Mouse (Mus musculus): ENCODE results near the gene Ifi203.
"Not testable (repeated sequence)": the region's sequence is repeated elsewhere in the genome, so short reads cannot be mapped to it uniquely, and the experiment has no call there.

The Ifi203 gene

DNA sequence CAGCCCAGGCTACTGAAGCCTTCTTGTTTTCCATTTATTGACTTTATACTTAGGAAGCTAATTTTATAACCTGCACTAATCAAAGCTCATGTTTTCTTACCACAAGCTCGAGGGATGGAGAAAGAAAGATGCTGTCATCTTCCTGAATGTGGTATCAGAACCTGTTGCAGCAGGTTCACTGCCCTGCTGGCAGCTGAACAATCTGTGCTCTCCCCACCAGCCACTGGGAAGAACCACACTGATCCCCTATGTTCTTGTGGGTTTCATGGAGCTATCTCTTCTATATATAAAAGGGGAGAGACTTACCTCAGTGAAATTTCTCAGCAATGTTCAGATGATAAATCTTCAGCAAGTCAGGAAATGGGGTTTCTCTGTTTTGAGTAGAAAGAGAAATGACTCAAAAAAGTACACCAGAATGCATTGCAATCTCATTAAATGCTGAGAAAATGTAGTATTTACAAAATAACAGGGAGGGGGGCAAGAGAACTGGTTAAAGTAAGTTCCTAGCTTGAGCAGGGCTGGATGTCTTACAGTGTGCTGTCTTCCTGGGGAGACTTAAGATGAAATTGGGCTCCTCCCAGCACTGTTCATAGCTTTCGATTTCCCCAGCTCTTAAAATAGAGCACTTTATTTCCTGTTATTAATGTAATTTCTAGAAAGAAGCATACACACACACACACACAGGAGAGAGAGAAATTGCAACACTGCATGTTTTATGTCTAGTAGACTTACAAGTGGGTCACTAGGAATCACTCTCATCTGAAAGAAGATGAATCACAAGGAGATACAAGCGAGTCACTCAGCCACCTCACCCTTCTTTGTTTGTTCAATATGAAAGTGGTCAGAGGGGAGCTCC lies at the start of gene Ifi203, which contains the start of gene Mndal:
Gene Ifi203, minus strand, starts transcription at position 749 of the 856 bp plus-strand sequence.
Gene Mndal, minus strand, starts transcription at position 568 of the 856 bp plus-strand sequence.
- DNase-seq (ENCODE audit: low read depth, low spot score), result not testable (repeated sequence)

DNA sequence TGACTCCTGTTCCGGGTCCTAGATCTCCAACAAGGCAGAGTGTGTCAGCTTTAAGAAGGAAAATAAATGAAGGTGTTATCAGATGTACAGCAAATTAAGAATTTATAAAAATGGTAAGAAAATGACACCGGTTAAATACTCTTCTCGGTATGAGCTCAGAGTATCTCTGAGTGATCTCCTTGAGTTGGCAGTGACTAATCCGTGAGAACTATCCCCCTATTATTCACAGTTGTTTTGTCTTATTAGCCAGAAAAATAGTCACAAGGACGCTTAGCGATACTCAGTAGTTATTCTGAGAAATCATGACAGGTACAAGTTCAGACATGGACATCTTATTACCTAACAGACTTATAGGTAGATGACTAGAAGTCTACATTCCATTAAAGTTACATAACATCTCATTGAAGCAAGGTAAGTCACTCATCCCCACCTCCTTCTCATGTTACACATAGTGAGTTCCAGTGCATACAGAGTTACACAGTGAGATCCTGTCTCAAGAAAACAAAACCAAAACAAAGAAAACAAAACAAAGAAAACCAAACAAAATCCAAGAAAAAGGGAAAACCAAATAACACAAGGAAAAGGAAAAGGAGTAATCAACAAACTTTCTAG lies 40.3 kb upstream of the Ifi203 start, which contains the start of gene Ifi202b:
Gene Ifi202b, minus strand, starts transcription at position 51 of the 612 bp plus-strand sequence.
- DNase-seq (ENCODE audit: low read depth, low spot score), result not testable (repeated sequence)

DNA sequence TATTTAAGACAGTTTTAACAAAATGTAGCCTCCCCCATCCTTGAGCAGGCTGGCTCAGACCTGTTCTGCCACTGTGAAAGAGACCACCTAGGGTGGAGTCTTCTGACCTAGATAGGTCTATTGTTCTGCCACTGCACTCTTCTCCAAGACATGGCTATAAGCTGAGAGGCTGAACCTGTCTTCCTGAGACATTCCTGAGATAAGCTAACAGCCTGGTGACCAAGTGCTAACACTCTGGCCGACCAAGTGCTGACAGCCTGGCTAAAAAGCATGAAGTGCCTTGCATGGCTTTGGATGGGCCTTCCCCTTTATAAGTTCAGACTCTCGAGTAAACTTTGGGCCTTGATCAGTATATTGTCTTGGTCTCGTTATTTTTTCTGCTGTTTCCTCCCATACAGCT lies 38.6 kb upstream of the Ifi203 start:
- DNase-seq (ENCODE audit: low read depth, low spot score), result not testable (repeated sequence)

DNA sequence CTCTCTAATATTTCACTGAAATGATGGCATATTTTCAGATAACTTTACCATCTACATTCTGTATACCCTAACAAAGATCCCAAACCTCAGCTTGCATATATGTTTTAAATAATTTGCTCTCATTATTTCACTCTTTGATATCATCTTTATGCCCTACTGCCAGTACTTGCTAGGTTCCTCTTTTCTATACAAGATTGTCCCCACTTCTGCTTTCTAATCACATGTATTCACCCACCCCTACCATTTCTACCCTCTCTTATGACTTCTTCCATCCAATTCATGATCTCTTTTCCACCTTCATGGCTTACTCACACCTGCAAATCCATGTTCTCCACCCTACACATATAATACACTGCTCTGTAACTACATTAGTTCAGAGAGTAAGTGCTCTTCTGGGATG lies 35.1 kb upstream of the Ifi203 start:
- no peak for DNase-seq (ENCODE audit: low read depth, low spot score)

DNA sequence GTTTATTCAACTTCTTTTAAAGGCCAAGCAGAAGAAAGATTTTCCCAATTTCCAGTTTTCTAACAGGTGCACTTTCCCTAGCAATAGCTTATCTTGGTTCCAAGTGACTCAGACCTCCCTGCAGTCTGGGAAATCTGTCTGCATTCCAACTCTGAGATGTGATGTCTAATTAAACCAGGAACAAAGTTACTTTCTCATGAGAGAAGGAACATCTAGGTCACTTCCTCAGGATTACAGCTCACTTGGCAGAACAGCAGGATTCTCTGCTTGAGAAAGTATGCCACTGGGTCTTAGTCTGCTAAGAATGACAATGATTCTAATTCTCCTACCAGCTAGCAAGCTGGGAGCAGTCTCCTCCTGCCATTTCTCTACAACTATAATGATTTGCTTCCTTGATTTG lies 30.6 kb upstream of the Ifi203 start:
- DNase-seq (ENCODE audit: low read depth, low spot score), result no peak

DNA sequence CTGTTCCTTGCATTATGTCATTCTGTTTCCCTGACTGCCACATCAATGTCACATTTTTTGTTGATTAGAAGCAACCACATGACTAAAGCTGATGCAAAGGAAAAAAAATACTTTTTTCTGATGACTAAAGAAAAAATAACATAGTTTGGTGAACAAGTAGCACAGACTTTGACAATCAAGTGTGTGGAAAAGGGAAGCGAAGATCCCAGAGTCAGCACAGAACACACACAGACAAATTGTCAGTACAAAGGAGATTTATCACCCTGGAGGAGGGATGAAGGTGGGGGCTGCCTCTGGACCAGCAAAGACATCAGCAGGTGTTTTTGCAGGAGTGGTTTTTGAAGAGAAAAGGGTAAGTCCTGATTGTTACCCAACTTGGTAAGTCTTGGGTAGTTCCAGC lies 19.0 kb upstream of the Ifi203 start:
- not testable (repeated sequence) for DNase-seq (ENCODE audit: low read depth, low spot score)

DNA sequence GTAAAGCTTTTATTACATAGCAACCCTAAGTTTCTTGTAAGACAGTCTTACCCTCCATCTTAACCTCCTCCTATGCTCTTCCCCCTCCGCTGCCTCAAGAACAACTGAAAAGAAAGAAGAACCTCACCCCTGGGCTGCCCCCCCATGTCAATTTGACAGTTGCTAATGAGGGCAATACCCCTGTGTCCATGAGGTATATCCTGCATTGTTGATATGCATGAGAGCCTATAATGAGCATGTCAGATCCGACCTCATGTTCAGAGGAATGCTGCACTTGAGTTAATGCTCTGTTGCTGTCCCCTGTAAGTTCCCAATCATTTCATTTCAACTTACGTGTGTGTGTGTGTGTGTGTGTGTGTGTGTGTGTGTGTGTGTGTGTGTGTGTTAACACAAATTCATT lies 17.5 kb upstream of the Ifi203 start:
- not testable (repeated sequence) for DNase-seq (ENCODE audit: low read depth, low spot score)

DNA sequence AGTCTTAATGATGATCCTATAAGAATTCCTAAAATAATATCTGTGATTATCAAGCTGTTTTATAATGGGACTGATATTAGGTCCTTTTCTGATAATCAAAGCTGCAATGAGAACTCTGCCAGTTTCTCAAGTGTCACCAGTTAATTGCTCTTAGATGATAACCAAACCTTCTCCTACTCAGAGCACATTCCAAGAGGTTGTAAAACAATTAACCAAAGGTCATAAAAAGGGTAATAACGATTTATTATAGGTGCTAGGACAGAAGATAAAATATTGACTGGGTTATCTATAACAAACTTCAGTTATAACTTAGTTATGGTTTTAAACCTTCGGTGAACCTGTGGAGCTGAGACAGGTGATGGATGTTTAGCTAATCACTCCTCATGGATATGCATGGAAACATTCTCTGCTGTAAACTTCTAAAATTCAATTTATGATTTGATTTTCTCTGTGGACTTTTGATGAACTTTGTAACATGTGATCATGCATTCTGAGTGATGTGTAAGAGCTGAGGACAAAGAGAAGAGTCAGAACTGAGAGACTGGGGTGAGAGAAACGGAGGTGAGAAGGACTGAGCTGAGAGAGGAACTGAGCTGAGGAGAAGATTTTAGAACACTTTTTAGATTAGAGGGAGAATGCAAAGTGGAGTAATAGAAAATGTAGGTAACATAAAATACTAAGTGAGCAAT lies 13.5 kb upstream of the Ifi203 start:
- DNase-seq (ENCODE audit: low read depth, low spot score), result not testable (repeated sequence)

DNA sequence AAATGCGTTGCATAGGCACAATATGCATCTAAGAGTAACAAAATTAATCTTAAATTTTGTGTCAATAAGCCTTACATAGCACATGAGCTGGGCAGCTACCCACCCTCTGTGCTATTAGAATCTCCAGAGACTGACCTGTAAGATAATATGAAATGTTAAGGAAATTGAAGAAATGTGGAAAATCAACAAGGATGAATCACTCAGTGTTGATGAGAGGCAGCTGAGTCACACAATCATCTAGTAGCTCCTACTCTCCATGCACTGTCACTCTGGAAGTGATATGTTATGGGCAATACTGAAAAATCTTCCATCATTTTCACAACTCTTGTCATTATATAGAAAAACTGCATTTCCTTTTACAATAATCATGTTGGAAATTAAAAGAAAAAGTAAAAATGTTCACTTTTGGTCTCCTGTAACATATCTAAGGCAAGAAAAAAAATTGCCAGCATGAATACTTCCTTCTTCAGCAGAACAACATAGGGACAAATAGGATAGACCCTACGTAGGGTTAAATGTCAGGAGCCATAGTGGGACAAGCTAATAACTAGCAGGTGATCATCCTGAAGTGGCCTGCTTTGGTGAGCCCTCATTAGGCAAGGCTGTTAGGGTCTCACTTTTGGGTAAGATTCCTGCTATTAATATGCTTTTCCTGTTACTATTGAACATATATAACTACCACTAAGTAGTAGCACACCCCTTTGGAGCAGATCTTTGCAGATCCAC lies 12.8 kb upstream of the Ifi203 start:
- DNase-seq (ENCODE audit: low read depth, low spot score), result no peak

DNA sequence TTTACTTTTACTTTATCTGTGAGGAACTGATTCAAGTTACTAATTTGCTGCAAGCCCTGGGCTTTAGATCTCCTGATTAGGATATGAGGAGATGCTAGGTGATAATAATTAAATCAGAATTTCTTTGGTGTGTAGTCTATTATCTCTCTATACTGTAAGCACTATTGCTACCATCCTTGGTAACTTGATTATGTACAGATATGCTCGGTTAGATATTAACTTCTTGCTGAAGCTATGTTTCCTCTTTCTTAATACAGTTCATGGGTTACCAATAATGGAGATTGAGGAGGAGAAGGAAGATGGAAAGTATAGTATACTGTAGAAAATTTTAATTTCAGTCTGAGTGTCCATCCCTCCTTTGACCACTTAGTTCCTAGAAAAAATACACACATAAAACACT lies 11.1 kb upstream of the Ifi203 start:
- no peak for DNase-seq (ENCODE audit: low read depth, low spot score)

DNA sequence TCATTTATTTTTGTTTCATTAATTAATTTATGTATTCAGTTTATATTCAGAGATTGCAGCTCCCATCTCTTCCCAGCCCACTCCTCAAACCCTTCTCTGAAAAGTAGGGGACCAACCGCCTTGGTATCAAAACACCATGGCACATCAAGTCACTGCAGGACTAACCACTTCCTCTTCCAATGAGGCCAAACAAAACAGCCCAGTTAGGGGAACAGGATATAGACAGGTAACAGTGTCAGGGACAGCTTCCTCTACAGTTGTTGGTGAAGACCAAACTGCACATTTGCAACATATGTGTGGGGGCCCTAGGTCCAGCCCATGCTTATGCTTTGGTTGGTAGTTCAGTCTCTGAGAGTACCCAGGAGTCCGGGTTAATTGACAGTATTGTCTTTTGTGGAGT lies 6.6 kb upstream of the Ifi203 start:
- DNase-seq (ENCODE audit: low read depth, low spot score), result not testable (repeated sequence)

DNA sequence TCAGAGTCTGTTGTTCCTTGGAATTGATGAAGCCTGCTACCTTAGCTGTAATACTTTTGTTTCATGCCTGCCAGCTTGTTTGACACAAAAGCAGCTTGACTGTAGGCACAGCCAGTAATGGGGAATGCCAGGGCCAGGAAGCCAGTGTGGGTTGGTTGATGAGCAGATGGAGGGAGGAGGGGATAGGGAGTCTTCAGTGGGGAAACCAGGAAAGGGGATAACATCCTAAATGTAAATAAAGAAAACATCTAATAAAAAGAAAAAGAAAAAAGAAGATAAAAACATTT lies 251 bp upstream of the Ifi203 start:
- not testable (repeated sequence) for DNase-seq (ENCODE audit: low read depth, low spot score)

DNA sequence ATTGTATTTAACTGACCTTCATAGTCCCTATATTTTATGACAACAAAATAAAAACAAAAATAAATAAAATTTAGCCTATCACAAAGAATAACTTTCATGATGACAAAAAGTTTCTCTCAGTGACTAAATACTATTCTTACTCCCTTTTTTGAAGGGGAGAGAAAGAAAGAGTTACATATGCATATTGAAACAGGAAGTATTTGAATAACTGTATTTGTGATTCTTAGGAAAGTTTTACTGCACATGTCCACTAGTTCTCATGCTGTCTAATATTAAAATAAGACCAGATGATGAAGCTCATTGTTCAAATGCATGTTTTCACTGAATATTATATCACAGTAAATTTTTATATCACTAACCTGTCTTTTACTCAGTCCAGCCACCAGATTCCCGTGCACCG lies 950 bp downstream of the Ifi203 start:
- not testable (repeated sequence) for DNase-seq (ENCODE audit: low read depth, low spot score)

DNA sequence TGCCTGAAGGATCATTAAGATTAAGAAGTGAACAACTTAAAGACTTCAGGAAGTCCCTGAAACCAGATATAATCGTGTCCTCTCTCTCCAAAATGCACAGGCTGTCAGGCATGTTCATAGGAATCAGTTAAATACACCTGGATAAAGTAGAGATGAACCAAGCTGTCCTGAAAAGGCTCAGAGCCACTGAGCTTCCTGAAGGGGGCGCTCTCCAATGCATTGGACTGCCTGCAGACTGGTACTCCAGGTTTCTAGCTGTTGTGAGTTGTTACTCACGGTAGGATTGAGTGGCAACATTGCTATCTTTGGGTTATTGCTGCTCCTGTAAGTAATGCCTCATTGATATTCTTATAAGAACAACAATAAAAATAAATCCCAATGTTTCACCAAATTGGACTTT lies 23.2 kb downstream of the Ifi203 start:
- DNase-seq (ENCODE audit: low read depth, low spot score), result not testable (repeated sequence)

DNA sequence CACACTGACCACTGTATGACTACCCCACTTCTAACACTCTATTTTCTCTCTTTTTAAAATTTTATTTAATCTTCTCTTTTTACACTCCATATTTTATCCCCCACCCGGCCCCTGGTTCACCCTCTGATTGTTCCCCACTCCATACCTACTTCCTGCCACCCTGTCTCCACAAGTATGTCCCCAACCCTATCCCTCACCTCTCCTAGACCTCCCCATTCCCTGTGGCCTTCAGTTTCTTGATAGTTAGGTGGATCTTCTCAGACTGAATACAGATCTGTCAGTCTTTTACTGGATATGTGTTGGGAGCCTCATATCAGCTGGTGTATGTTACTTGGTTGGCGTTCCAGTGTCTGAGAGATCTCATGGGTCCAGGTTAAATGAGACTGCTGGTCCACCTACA lies 27.9 kb downstream of the Ifi203 start:
- DNase-seq (ENCODE audit: low read depth, low spot score), result no peak

DNA sequence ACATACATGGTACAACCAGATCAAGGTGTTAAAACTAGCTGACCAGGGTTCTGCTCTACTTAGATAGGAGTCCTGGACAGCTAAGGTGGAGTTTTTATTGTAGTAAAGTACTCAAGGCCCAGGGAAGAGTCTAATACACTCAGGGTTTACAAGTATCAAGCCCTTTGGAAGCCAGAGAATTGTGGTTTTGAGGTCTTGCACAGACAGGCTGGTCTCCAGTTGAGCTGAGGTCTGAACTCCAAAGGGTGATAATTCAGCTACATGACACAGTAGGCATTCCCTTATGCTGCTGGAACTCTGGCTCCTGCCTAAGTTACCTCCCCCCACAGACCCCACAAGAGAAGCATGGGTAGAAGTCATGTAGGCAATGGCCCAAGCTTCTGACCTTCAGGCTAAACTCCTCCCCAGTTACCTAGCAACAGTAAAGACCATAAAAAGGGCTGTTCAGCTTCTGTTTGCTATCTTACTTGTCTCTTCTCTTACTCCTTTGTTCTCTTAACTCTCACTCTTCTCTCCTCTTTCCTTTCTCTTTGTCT lies 29.1 kb downstream of the Ifi203 start:
- DNase-seq (ENCODE audit: low read depth, low spot score), result not testable (repeated sequence)

DNA sequence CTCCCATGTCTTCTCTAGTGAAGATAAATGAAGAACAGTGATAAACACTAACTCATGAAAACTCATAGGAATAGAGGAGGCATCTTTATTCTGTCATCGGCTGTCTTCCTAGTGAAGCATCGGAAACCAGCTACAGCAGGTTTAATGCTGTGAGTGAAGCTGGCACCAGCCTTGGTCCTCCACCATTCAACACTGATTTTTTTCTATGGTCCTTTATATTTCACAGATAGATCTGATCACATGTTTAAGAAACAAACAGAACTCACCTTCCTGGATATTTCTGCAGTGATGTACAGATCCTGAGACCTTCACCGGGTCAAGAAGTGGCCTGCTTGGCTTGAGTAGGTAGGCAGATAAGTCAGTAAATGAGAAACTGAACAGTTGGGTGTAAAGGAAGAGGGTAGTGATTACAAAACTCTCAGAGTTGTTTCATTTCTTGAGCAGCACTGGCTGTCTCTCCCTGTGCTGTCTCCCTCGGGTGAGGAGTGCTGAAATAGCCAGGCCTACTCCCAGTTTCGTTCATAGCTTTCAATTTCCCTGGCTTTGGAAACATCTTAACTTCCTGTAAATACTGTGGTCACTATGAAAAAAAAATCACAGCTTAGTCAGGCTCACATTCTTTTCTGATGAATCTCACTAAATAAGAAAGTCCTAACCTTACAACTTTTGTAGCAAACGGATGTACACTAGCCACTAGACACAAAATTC lies 29.8 kb downstream of the Ifi203 start, which contains the start of gene Ifi211:
Gene Ifi211, minus strand, starts transcription at position 499 of the 708 bp plus-strand sequence.
- not testable (repeated sequence) for DNase-seq (ENCODE audit: low read depth, low spot score)

DNA sequence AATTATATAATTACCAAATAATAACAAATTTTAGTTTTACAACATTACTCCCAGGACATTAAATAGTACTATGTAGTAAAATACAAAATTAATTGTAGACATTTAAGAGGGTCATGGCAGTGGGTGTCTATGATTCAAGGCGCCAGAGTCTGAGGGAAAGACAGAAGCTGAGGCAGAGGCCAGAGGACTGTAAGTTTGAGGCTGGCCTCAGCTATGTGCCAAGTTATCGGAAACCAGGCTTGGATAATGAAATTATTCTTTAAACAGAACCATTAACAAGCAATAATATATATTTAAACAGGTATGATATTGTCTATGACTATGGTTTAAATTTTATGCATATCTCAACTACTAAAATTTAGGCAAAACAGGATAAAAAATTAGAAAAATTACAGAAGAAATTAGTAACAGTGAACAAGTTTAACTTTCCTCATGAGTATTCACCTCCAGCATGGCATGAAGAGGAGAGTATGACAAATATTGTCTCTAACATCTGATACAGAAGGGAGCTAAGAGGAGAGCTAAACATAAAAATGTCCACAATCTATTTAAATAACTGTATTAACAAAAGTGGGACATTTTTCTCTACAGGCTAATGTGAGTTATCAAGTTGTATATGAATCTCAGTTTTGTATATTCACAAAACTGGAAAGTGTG lies 30.5 kb downstream of the Ifi203 start:
- no peak for DNase-seq (ENCODE audit: low read depth, low spot score)

DNA sequence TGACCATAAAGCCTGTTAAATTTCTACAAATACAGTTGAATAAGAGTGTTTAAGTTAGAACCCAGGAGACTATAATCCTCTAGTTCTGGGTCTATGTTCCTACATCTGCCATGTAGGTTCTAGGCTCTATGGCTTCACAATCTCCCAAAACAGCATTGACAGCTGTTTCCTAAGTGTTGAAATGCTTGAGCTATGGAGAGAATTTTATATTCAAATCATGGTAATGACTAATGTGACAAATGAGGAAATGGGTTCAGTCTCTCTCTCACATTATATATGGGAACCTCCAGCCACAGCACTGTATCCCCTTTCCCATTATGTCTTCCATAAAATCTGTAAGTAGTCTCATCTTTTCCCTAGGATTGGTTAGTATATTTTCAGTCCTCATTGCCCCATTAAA lies 34.1 kb downstream of the Ifi203 start:
- not testable (repeated sequence) for DNase-seq (ENCODE audit: low read depth, low spot score)

DNA sequence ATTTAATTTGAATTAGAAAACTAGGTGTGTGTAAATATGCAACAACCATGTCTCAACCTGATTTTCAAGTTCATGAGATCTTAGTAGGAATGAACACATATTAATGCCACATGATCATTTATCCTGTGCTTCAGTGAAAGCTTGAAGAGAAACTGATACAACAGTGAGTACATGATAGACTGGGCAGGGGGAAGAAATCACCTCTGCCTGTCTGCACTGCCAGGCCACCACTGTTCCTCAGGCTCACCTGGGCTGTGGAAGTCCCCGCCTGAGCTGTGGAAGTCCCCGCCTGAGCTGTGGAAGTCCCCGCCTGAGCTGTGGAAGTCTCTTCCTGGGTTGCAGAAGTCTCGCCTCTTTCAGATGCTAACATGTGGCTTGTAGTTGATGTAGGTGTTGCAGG lies 36.6 kb downstream of the Ifi203 start:
- DNase-seq (ENCODE audit: low read depth, low spot score), result not testable (repeated sequence)
